Mouse (Mus musculus): ENCODE data around the gene Sit1.

Sit1 gene

DNA sequence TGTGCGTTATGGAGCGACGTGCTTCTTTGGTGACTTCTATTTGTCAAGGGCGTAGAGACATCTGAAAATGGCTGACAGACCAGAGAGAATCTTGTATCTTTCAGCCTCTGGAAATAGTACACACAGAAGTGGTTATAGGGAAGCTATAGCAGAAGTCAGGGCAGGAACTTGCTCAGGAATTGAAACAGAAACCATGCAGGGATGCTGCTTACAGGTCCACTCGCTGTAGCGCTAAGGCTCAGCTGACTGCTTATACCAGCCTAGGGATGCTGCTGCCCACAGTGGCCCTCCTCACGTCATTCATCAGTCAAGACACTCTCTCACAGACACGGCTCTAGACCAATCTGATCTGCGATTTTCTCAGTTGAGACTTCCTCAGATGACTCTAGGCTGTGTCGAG, 13.2 kb downstream of the Sit1 start:
- no peak for DNase-seq (ENCODE audit: extremely low spot score)

DNA sequence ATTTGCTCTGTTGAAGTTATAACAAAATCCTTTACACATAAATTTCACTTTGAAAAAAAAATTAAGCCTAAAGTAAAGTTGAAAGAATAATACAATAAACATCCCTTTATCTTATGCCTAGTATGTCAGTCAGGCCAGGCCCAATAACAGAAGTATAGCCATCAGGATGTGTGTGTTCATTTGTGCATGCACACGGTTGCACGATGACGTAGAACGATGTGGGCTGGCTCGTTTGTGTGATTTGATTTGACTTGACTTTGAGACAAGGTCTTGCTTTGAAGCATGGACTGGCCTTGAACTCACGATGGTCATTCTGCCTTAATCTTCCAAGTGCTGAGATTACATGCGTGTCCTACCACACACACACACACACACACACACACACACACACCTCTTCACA, 16.7 kb downstream of the Sit1 start:
- DNase-seq (ENCODE audit: extremely low spot score): no peak

DNA sequence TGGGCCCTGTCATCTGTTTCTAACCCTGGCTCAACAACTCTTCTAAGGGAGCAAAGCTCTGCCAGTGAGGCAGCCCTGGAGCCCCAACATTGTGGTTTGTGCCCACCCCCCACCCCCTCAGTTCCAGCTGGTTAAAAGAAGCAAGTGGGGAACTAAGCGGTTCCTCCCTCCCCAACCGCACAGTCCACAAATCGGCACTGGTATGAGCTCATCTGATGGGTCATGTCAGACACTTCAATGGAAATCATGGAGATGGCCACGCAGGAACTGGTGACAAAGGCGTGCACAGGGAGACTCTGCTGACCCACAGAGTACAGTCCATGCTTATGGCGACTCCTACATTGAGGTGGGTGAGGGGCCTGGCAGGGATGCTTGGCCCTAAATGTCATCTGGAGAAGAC, 17.6 kb downstream of the Sit1 start:
- no peak for DNase-seq (ENCODE audit: extremely low spot score)

DNA sequence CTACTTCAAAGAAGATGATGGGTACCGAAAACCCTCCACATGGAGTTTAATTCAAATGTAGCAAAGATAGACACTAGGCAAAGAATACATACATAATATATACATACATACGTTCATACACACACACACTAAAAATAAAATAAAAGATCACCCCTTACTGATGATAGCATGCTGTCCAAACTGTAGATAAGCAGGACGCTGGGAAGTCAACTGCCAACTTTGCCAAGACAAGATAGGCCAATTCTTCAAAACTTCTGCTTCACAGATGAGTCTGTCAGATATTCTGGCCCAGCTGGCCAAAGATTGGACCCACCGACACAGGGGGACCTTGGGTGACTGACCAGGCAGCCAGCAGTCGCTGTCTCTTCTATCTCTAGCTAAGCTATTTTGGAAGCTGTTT, 20.4 kb downstream of the Sit1 start:
- DNase-seq (ENCODE audit: extremely low spot score): no peak

DNA sequence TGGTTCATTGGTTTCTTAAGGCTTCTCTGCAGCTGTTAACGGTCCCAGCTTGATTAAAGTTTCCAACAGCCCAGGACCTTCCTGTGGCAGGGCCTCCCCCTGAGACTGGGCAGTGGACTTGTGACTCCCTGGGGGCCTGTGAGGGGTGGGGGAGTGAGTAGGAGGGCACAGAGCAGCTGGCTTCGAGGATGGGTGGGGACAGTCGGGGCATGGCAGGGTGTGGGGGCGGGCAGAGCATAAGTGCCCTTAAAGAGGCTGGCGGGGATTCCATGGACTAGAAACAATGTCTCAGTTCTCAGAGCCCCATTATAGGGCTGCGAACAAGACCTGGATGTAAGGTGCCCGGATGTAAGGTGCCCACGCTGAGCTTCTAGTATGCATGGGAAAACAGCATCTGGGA, 26.4 kb downstream of the Sit1 start:
- no peak for DNase-seq (ENCODE audit: extremely low spot score)

DNA sequence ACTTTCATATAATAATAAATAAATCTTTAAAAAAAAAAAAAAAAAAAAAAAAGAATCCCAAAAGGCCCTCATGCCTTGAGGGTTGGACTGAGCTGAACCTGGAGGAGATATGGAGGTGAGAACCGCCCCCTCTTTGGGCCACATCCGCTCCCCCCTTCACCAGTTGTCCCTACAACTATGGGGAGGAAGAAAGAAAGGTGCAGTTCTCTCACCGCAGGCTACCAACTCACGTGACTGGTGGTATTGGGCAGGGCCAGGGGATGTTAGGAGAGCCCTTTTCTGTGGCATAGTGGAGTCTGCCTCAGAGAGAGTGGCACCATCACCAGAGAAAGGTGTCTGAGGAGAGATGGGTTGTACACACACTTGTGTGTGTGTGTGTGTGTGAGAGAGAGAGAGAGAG, 27.1 kb downstream of the Sit1 start:
- DNase-seq (ENCODE audit: extremely low spot score): no peak

DNA sequence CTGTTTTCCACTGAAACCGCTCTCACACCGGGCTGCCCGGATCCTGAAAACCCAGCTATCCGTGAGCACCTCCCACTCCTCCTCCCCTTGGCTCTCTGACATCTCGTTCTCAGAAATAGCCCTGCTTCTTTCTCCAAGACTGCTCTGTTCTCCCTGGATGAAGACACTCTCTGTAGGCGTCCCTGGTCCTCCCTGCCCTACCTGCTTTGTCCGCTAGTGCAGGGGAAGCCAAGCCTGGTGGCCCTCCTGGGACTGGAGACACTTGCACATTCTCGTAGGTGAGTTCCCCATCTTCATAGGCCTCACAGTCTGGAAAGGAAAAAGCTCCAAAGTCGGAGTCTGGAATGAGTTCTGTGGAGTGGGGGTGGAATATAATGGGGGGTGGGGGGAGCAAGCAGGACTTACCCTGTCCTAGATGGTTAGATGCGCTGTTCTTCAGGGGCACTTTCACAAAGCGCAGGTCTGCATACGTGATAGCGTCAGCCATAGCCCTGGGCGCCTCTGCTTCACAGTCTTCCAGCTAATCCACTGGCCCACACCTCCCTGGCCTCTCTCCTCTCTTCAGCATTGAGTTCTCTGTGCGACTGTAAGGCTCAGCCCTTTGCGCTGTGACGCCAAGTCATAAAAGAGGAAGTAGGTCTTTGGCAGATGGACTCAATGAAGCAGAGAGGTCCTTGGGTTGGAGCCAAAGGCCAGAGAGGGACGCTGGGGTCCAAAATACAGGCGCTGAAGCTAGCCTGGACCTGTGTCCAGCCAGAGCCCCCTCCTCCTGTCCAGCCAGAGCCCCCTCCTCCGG, 29.3 kb downstream of the Sit1 start, which contains the start of gene Cd72:
Gene Cd72, minus strand, starts transcription at position 588 of the 796 bp plus-strand sequence.
- no peak for DNase-seq (ENCODE audit: extremely low spot score)

DNA sequence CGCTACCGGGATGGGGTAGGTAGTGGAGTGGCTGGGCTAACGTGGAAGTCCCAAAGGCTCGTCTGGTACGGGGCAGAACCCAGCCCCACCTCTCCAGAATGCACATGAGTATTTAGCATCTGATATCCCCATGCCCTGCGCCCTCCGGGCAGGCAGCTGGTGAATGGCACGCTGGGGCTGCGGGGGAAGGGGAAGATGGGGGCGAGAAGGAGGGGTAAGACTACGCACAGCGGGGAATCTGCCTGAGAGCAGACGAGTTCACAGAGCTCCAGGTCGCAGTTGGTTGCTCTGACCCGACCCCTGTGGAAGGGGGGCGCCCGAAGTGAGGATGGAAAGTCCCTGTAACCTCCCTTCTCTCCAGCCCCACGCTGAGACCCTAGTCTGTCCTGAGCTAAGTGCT, 30.1 kb downstream of the Sit1 start:
- DNase-seq (ENCODE audit: extremely low spot score): peak; percentile 28

DNA sequence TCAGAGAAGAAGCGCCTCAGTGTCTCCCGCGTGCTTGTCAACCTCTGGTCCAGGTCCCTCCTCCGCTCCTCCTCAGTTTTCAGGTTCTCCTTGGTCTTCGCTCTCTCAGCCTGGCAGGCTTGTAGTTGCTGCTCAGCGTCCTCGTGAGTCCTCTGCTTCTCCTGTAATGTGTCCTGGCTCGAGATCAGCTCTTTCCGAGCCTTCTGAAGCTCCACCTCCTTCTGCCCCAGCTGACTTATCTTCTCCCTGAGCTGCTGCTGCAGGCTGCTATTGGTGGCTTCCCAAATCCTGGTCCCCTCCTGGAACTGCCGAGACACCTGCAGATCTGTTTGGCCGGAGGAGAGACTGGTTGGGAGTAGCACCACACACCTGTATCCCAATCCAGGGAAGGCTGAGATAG, 31.2 kb downstream of the Sit1 start:
- no peak for DNase-seq (ENCODE audit: extremely low spot score)

DNA sequence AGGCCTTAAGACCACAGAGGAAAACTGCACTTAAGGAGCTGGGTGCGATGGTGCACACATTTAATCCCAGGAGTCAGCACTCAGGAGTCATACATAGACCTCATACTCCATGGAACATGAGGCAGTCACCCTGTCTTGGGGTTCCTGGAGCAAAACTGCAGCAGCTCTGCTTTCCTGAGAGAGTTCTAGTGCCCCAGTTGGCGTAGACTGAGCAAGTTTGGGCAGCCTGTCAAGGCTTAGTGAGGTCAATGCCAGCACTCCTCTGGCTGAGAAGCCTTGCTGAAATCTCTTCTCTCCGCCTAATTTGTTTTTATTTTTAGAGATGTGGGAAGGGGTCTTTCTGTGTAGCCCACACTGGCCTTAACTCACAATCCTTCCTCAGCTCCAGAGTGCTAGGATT, 35.0 kb downstream of the Sit1 start:
- no peak for DNase-seq (ENCODE audit: extremely low spot score)

DNA sequence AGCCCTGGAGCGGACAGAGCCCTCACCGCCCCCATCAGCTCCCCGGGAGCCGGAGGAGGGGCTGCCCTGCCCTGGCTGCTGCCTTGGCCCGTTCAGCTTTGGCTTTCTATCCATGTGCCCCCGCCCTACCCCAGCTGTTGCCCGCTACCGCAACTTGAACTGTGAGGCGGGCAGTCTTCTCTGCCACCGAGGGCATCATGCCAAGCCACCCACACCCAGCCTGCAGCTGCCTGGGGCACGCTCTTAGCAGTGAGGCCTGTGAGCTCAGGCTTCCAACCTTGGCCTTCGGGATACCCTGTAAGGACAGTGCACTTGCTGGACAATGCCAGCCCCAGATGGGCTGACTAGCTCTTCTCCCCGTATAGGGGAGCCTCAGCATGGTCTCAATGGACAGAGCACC, 36.3 kb downstream of the Sit1 start:
- DNase-seq (ENCODE audit: extremely low spot score): no peak

DNA sequence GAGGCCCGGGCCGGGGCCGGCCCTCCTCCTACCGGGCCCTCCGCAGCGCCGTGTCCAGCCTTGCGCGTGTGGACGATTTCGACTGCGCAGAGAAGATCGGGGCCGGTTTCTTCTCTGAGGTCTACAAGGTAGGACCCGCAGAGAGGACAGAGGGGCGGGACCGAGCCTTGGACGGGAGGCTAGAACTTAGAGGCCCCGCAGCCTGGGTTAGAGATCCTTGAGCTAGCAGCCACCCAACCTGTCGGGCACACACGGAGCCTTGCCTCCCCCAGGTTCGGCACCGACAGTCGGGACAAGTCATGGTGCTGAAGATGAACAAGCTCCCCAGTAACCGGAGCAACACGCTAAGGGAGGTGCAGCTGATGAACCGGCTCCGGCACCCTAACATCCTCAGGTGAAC, 40.0 kb downstream of the Sit1 start:
- peak; percentile 38 for DNase-seq (ENCODE audit: extremely low spot score)

DNA sequence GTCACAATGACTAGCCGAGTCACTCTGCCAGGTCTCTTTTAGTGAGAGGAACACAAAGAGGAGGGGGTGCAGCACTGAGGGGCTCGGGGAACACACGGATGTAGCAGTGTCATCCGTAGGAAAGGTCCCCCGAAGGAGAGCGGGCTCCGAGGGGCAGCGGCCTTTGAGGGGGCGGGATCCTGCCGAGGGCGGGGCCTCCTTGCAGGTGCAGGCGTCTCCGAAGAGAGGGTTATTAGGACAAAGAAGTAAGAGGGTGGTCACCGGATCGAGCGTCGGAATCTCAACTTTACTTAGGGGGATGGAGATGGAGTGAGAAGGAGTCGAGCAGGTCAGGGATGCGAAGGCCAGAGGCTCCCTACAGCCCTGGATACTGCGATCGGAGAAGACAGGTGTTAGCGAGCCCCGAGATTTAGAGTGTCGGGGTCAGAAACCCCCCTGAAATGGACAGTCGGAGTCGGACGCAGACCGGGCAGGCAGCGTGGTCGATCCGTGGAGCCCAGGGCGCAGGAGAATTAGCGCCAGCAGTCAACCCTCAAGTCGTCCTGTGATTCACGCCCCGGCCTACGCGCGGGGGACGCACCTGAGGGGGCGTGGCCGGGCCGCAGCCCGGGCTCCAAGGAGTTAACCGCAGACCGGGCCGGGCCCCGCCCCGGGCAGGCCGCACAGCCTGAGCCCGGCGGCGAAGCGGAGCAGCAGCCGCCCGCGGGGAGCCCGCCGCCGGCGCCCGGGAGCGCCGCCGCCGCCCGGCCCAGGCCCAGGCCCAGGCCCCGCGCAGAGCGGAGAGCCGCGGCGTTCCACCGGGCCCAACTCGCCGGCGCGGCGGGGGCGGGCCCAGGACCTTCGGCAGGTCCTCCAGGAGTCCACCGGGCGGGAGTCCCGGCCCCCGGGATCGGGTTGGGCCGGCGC, 40.8 kb downstream of the Sit1 start:
- peak; percentile 72 for DNase-seq (ENCODE audit: extremely low spot score)

DNA sequence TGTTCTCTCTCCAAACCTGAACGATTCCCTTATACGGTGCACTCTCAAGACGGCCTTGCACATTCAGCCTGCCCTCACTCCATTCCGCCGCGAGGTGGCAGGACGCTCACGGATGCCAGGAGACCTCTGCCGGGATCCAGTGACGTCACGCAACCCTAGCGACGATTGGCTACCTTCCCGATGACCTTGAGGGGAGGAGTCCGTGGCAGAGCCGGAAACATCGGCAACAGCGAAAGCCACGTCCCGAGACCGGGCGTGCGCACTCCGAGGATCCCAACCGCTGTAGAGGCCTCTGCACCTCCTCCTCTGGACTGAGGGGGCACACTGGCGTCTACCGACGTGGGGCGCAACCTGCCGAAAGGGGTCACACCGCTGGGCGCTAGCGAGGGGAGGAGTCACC, 41.5 kb downstream of the Sit1 start:
- DNase-seq (ENCODE audit: extremely low spot score): peak; percentile 98

DNA sequence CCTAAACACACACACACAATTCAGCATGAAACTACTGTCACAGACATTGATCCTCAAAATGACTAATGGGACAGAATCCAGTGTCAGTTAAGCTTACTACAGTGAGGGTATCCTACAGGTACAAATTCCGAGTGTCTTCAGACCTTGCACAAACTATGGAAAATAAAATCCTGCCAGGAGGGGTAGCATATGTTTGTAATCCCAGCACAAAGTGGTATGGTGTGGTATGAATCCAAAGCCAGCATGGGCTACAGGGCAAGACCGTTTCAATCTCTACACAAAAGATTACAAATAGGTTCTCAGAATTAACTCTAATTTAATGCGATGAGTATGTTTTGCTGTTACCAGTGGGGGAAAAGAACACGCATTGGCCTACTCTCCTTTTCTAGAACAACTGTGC, 41.9 kb downstream of the Sit1 start, which contains the start of gene Tesk1:
Gene Tesk1, plus strand, starts transcription at position 301 of the 400 bp plus-strand sequence.
- no peak for DNase-seq (ENCODE audit: extremely low spot score)

DNA sequence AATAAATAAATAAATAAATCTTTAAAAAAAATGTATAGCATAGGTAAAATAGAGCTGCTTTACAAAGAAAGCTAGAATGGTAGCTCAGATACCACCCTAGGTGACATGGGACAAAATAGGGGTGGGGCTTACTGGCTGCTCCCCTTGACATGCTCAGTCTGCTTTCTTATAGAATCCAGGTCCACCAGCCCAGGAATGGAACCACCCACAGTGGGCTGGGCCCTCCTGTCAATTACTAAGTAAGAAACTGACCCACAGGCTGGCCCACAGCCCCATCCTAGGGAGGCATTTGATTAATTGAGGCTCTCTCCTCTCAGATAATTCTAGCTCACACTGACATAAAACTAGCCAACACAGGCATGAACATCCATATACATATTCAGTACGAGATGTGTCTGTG, 50.7 kb downstream of the Sit1 start:
- no peak for DNase-seq (ENCODE audit: extremely low spot score)
